Mouse (Mus musculus) fibroblast of lung, adult 2 months (primary cell): ENCODE measurements around the gene Ap1s1.

Experiments
- DNase-seq: peaks from one replicate; pipeline ENCODE4 v3.0.0-alpha.2; 2011; ENCODE audit warnings: low read depth

Ap1s1 gene

GRCm38 (mm10) chr5:137045402-137046323 lies at the start of gene Ap1s1:
Gene Ap1s1, minus strand, starts transcription at chr5:137046135.
- peak; percentile 87 for DNase-seq

DNA sequence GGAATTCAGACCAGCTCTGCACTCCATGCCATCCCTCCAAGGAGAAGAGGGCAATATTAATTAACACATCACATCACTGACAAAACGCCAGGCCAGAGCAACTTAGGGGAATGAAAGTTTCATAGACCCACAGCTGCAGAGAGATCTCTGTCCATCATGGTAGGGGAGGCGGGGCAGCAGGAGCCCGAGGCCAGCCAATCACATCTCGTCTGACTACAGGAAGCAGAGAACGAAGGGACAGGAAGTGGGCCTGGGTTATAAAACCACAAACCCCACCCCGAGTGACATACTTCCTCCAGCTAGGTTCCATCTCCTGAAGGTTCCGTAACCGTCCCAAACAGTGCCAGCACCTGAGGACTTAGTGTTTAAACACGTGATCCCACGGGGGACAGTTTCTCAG lies 49.2 kb upstream of the Ap1s1 start:
- no peak for DNase-seq

- no peak for DNase-seq
These were observed 47.8 kb upstream of the Ap1s1 start for GRCm38 (mm10) chr5:137093720-137094119.

DNA sequence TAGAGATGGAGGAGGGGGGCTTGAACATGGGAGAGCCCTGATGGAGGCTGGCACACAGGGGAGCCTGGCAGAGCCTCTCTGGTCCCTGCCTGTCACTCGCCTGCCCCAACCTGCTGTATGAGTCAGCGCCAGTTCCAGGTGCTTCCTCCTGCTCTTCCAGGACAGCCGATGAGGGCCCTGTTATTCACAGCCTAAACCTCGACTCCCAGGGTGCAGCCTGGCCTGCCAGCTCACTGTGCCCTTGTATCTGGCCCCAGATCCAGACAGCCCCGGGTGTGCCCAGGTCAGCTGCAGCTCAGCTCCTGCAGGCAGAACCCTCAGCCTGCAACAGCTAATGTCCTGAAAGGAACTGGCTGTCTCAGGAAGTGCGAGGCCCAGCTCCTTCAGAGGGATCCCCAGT lies 45.6 kb upstream of the Ap1s1 start:
- no peak for DNase-seq

GRCm38 (mm10) chr5:137090870-137091269 lies 44.9 kb upstream of the Ap1s1 start:
- no peak for DNase-seq

- no peak for DNase-seq
These were observed 41.5 kb upstream of the Ap1s1 start for GRCm38 (mm10) chr5:137087410-137087809.

- DNase-seq, result no peak
These were observed 39.8 kb upstream of the Ap1s1 start for GRCm38 (mm10) chr5:137085731-137086130.

DNA sequence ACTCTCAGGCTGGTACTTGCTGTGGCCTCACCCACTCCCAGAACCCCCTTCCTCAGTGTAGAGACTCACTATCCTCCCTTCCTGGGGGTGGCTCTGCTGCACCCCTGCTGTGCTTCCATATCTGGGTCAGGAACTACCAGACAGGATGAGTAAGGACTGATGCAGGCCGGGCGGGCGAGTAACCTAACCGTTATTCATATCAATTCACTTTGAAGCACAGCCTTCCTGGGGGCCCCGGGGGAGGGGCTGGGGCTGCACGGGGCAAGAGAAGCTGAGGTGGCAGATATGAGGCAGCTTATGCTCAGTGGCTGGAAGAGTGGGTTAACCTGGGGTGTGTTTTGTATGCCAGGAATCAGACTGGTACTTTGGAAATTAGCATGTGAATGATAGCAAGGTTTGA lies 39.1 kb upstream of the Ap1s1 start:
- no peak for DNase-seq

GRCm38 (mm10) chr5:137083051-137083450 lies 37.1 kb upstream of the Ap1s1 start:
- no peak for DNase-seq

DNA sequence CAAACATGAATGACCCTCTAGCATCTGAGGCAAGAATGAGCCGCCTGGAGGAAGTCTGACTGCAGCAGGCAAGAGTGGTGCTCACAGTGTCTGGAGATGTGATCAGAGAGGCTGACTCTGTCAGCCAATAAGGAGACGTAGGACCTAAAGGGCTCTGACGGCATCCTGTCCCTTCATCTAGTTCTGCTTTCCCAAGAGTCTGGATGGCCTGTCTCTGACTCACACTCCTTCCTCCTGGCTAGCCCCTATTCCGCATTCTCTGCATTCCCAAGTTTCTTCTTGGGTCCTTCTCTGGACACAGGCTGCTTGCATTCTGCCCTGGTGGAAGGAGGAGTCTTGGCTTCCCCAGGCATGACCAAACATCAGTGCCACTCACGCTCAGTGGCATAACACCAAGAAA lies 33.9 kb upstream of the Ap1s1 start:
- DNase-seq, result peak; percentile 89

- no peak for DNase-seq
These were observed 32.7 kb upstream of the Ap1s1 start for GRCm38 (mm10) chr5:137078616-137079015.

DNA sequence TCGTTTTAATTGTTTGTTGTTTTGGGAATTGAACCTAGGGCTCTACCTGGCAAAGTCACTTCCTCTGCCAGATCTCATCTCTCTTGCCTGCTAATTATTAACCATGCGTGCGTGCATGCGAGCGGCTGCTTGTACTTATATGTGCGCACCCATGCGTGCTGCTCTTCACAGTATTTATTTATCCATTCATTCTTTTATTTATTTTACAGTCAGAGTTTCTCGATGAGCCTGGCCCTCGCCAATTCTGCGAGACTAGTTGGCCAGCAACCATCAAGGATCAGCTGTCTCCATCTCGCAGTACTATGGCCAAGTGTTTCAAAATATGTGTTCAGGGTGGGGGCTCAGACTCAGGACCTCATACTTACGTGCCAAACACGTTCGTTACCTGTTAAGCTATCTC lies 32.1 kb upstream of the Ap1s1 start:
- no peak for DNase-seq

- DNase-seq, result no peak
These were observed 31.3 kb upstream of the Ap1s1 start for GRCm38 (mm10) chr5:137077187-137077586.

DNA sequence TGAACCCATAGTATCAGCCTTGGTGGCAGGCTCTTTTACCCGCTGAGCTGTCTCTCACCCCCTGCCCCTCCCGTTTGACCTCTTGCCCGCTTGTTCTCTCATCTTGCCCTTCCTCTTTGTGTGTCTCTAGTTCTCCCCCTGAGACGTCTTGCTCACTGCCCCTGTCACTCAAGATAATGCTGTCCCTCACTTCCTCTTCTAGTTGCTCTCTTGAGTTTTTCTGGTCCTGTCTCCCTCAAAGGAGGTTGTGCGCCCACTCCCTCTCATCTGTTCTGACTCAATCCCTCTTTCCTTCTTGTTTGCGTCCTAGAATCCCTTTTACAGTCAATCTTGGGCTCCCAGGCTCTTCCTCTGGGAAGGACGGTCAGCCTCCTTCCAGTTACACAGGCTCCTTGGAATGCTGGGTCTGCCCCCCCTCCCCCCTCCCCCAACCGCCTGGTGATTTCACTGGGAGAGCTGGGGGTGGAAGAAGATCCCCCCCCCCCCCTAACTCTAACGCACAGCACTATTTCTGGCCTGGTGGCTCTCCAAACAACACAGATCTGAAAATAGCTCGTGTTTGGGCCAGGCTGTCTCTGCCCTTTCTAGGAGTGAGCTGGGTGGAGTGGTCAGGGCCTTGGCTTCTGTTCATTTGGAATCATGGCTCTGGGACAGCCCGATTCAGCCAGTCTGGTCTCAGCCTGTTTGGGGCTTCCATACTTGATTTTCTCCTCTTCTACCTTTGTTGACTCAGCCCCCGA lies 30.4 kb upstream of the Ap1s1 start:
- peak; percentile 89 for DNase-seq

DNA sequence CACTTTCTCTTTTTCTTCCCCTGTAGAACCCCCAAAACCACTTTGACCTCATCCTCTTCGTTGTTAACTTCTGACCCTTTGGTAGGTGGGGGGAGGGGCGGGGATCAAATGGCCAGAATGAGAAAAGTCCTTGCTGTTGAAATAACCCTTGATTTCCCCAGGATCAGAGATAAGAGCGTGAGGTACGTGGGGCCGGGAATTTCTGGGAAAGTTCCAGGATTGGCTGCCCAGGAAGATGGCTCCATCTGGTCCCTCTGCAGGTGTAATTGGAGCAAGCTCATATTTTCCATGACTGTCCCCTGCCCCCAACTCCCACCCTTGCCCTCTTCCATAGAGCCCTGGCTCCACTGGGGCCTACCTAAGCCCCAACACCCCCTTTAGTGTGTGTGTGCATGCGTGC lies 29.8 kb upstream of the Ap1s1 start:
- DNase-seq, result no peak

GRCm38 (mm10) chr5:137074191-137074651 lies 28.3 kb upstream of the Ap1s1 start:
- DNase-seq, result no peak

- no peak for DNase-seq
These were observed 27.2 kb upstream of the Ap1s1 start for GRCm38 (mm10) chr5:137073141-137073540.

- DNase-seq, result peak; percentile 94
These were observed 26.4 kb upstream of the Ap1s1 start, which contains the start of gene Serpine1 for GRCm38 (mm10) chr5:137072079-137072960. Gene Serpine1, minus strand, starts transcription at chr5:137072268.

- DNase-seq, result no peak
These were observed 25.1 kb upstream of the Ap1s1 start for GRCm38 (mm10) chr5:137070881-137071605.

GRCm38 (mm10) chr5:137068711-137069110 lies 22.8 kb upstream of the Ap1s1 start:
- DNase-seq, result no peak

DNA sequence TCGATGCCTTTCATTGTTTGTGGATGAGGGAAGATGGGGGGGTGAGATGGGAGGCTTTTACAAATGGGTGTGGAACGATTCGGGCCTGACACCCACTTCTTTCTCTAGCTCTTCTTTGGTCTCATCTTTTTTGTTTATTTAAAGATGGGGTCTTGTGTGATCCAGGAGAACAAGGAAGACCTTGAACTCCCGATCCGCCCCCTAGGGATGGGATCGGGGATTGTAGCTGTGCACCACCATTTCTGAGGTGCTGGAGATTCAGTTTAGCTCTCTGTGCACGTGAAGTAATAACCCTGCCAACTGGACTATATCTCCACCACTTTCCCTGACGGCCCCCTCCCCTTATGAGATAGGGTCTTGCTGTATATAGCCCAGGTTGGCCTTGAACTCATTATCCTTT lies 20.0 kb upstream of the Ap1s1 start:
- DNase-seq, result no peak
